Mouse (Mus musculus): ENCODE results near the gene 2010315B03Rik. TPM values are rescaled to one million over a fixed set of nuclear protein-coding genes. Genes with fewer than 3 reads are reported as not detected.

Gene 2010315B03Rik
- polyA plus RNA-seq (2015; fragmentation: Nextera tagmentation; extraction: Ambion mirVana): 12.5 and 12.9 TPM in 2 replicates

DNA sequence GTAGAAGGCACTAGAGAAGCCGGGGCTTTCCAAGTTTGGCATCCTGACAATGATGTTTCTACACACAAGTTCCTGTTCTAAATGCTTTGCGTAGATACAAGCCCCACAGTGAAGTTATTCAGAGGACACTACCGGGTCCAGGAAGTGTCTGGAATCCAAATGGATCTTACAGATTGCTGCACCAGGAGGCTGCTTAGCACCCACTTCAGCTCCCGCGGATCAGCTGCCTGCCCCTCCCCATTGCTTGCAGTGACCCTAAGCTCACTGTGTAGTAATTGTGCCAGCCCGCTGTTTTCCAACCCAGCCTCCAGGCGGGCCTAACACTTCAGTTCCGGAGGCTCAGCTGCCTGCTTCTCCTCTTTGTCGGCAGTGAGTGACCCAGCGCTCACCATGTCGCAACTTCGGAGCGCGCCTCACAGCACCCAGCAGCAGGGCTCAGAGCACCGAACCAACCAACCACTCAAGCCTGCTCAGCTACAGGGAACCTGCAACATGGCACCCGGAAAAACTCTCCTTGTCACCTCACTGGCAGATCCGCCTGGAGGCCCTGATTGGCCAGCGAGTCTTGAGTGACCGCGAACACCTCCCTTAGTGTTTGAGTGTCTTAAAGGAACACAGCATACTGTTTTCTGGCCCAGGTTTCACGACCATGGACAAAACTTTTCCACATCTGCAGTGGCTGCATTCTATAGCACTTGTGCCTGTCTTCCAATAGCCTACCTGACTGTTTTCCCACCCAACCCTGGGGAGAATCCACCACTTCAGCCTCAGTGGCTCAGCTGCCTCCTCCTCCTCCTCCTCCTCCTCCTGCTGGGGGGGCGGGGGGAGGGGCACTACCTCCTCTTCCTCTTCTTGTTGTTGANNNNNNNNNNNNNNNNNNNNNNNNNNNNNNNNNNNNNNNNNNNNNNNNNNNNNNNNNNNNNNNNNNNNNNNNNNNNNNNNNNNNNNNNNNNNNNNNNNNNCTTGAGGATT, at the start of gene 2010315B03Rik:
Gene 2010315B03Rik (minus strand): TSS at position 526 of the 972 bp plus-strand sequence.
- Histone ChIP-seq H3K9me3 (ENCODE audit: control insufficient read depth, low read length) (no peaks in the 10 kb centered on the region), H3K4me2 (replicated peaks; ENCODE audit: low read depth) (peak within 1 kb of the TSS; percentile 60), H3K4me1 (replicated peaks; ENCODE audit: control insufficient read depth, insufficient read depth) (no peaks in the 10 kb centered on the region), H3K4me3 (ENCODE audit: low read depth, low read length) (peak within 1 kb of the TSS; percentile 70), H3K27ac (replicated peaks) (peak within 1 kb of the TSS; percentile 97), H3K9ac (ENCODE audit: low read length) (peak within 1 kb of the TSS; percentile 84), H3K27me3 (ENCODE audit: control insufficient read depth, insufficient read depth, low read length) (no peaks in the 10 kb centered on the region), H3K36me3 (ENCODE audit: control insufficient read depth, insufficient read depth, low read length) (no peaks in the 10 kb centered on the region)
- DNase-seq (ENCODE audit: low spot score): peak; percentile 91
- WGBS: under 1% methylated on average over 21 of the region's 22 CpGs
- ATAC-seq (ENCODE audit: low FRiP score, low TSS enrichment): peak; percentile 100
- peak; percentile 19; the same call in 1 of the 2 replicates for TF ChIP-seq CTCF (IDR thresholded peaks at IDR 0.05; ENCODE audit: low read depth)
- no peak for TF ChIP-seq EP300 (optimal IDR thresholded peaks at IDR 0.05)

- Histone ChIP-seq H3K4me2 (replicated peaks; ENCODE audit: low read depth) (peak overlapping the region; percentile 60), H3K4me3 (ENCODE audit: low read depth, low read length) (peak overlapping the region; percentile 70), H3K9me3 (ENCODE audit: control insufficient read depth, low read length) (no peaks in the 10 kb centered on the region), H3K27ac (replicated peaks) (peak overlapping the region; percentile 97), H3K4me1 (replicated peaks; ENCODE audit: control insufficient read depth, insufficient read depth) (no peaks in the 10 kb centered on the region), H3K9ac (ENCODE audit: low read length) (peak overlapping the region; percentile 84), H3K36me3 (ENCODE audit: control insufficient read depth, insufficient read depth, low read length) (no peaks in the 10 kb centered on the region), H3K27me3 (ENCODE audit: control insufficient read depth, insufficient read depth, low read length) (no peaks in the 10 kb centered on the region)
- ATAC-seq (ENCODE audit: low FRiP score, low TSS enrichment) (no peak), DNase-seq (ENCODE audit: low spot score) (no peak)
- TF ChIP-seq CTCF (IDR thresholded peaks at IDR 0.05; ENCODE audit: low read depth) (no peak), EP300 (optimal IDR thresholded peaks at IDR 0.05) (no peak)
Observed at GRCm38 (mm10) chr9:124311502-124311901, 994 bp downstream of the 2010315B03Rik start.

DNA sequence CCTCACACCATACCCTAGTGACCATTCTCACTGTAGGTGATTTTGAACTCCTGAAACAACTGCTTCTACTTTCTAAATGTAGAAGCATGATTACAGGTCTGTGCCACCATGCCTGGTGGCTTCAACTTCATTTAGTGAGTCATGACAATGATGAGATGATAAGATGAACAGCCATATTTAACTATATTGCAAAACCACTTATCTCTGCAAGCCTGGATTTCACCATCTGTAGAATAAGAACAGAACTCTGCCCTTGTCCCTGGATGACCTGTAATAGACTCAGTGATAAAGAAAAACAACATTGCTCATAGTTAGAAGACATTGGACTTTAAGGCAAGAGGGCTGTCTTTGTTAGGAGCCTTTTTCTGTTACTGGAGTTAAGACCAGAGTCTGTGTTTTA, 24.2 kb downstream of the 2010315B03Rik start:
- Histone ChIP-seq H3K36me3 (ENCODE audit: control insufficient read depth, insufficient read depth, low read length) (no peaks in the 10 kb centered on the region), H3K9ac (ENCODE audit: low read length) (no peak overlapping the region), H3K27ac (replicated peaks) (no peak overlapping the region), H3K4me2 (replicated peaks; ENCODE audit: low read depth) (no peak overlapping the region), H3K4me3 (ENCODE audit: low read depth, low read length) (no peak overlapping the region), H3K9me3 (ENCODE audit: control insufficient read depth, low read length) (peaks cover under 1% of the 10 kb centered on the region; the same call in 1 of the 2 replicates), H3K27me3 (ENCODE audit: control insufficient read depth, insufficient read depth, low read length) (no peaks in the 10 kb centered on the region), H3K4me1 (replicated peaks; ENCODE audit: control insufficient read depth, insufficient read depth) (no peaks in the 10 kb centered on the region)
- DNase-seq (ENCODE audit: low spot score): no peak
- TF ChIP-seq CTCF (IDR thresholded peaks at IDR 0.05; ENCODE audit: low read depth) (no peak), EP300 (optimal IDR thresholded peaks at IDR 0.05) (no peak)
- no peak for ATAC-seq (ENCODE audit: low FRiP score, low TSS enrichment)

GRCm38 (mm10) chr9:124281912-124282686, 30.4 kb downstream of the 2010315B03Rik start:
- Histone ChIP-seq H3K9me3 (ENCODE audit: control insufficient read depth, low read length) (no peaks in the 10 kb centered on the region), H3K4me3 (ENCODE audit: low read depth, low read length) (peak overlapping the region; percentile 69), H3K27ac (replicated peaks) (peak overlapping the region; percentile 74), H3K4me1 (replicated peaks; ENCODE audit: control insufficient read depth, insufficient read depth) (no peaks in the 10 kb centered on the region; the same call in 1 of the 2 replicates), H3K9ac (ENCODE audit: low read length) (peak overlapping the region; percentile 65), H3K4me2 (replicated peaks; ENCODE audit: low read depth) (peak overlapping the region; percentile 80), H3K36me3 (ENCODE audit: control insufficient read depth, insufficient read depth, low read length) (no peaks in the 10 kb centered on the region), H3K27me3 (ENCODE audit: control insufficient read depth, insufficient read depth, low read length) (no peaks in the 10 kb centered on the region)
- TF ChIP-seq CTCF (IDR thresholded peaks at IDR 0.05; ENCODE audit: low read depth) (peak; percentile 31), EP300 (optimal IDR thresholded peaks at IDR 0.05) (no peak)
- peak; percentile 96 for ATAC-seq (ENCODE audit: low FRiP score, low TSS enrichment)
- WGBS: under 1% methylated on average over 22 of the region's 22 CpGs
- peak; percentile 85 for DNase-seq (ENCODE audit: low spot score)

DNA sequence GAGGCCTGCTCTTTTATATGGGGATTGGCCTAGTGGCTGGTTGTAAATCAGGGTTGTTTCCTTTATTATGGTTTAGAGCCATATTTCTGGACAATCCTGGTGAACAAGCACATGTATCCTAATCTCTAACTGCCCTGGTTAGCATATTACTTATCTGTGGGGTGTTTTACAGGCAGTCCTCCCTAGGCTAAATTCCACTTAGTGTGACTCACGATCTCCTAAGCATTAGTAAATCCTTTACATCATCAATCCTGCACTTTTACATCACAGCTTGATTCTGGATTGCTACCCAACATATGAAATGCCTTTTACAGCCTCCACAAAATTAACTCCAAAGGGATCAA, 31.1 kb downstream of the 2010315B03Rik start:
- H3K4me3 ChIP-seq (ENCODE audit: low read depth, low read length): peak overlapping the region; percentile 69
- DNase-seq (ENCODE audit: low spot score) (no peak), ATAC-seq (ENCODE audit: low FRiP score, low TSS enrichment) (peak; percentile 65)
- H3K27ac ChIP-seq (replicated peaks): peak overlapping the region; percentile 74
- H3K9ac ChIP-seq (ENCODE audit: low read length): peak overlapping the region; percentile 65
- no peaks in the 10 kb centered on the region for H3K9me3 ChIP-seq (ENCODE audit: control insufficient read depth, low read length)
- H3K4me2 ChIP-seq (replicated peaks; ENCODE audit: low read depth): peak overlapping the region; percentile 80
- 7% methylated on average over 1 of the region's 1 CpGs for WGBS
- no peaks in the 10 kb centered on the region for H3K27me3 ChIP-seq (ENCODE audit: control insufficient read depth, insufficient read depth, low read length)
- TF ChIP-seq EP300 (optimal IDR thresholded peaks at IDR 0.05) (no peak), CTCF (IDR thresholded peaks at IDR 0.05; ENCODE audit: low read depth) (no peak)
- no peaks in the 10 kb centered on the region; the same call in 1 of the 2 replicates for H3K4me1 ChIP-seq (replicated peaks; ENCODE audit: control insufficient read depth, insufficient read depth)
- H3K36me3 ChIP-seq (ENCODE audit: control insufficient read depth, insufficient read depth, low read length): no peaks in the 10 kb centered on the region

Measured in stomach, postnatal 0 days (tissue).